Mouse (Mus musculus): ENCODE measurements around the gene Prss32. TPM values are rescaled to one million over a fixed set of nuclear protein-coding genes. Genes with fewer than 3 reads are reported as not detected.
A peak's percentile ranks its signal among the peaks of the same experiment; 100 is the strongest.

Prss32 gene
- polyA plus RNA-seq, 1 experiment from 2014 or later: not detected

DNA sequence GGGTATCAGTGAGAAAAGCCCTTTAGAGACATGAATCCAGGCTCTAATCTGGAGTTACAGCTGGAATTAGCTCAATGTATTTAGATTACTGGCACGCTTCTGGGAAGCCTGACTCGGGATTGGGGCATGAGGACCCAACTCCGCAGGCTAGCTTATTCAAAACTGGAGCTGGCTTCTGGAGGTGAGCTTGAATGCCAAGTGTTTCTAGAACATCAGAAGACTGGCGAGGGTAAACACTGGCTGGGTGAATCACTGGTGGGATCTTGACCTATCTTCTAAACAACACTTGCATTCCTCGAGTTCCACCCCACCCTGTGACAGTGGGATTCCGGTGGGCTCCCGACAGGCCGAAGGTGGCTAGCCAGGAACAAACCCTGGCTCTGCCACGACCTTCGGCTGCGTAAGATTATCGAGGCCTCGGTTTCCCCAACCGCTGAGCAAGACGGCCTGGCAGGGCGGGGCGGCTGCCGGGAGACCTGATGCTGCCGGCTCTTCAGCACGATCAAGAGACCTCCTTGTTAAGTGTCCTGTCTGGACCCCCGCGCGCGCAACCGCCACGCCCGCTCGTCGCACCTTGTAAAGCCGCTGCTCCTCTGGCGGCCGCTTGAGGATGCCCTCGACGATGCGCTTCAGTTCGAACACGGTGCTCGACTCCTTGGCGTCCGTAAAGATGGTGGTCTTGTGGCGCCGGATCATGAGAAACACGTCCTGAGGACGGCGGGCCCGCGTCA is 15.2 kb upstream of the Prss32 start:
- peak overlapping the region; percentile 82 for H3K9ac ChIP-seq (ENCODE audit: low read length)
- peak overlapping the region; percentile 81 for H3K4me3 ChIP-seq (ENCODE audit: low read depth, low read length)
- peak overlapping the region; percentile 84 for H3K4me2 ChIP-seq (ENCODE audit: low read depth, severe bottlenecking)
- peaks cover 12% of the 10 kb centered on the region for H3K36me3 ChIP-seq (ENCODE audit: control insufficient read depth, insufficient read depth, low read length)
- WGBS: under 1% methylated on average over 47 of the region's 47 CpGs
- ATAC-seq (ENCODE audit: insufficient number of reproducible peaks, low FRiP score, low TSS enrichment, low read depth): peak; percentile 71; the same call in 1 of the 2 replicates
- H3K9me3 ChIP-seq (ENCODE audit: control insufficient read depth, low read length): no peaks in the 10 kb centered on the region
- peak; percentile 79 for DNase-seq (ENCODE audit: low spot score)
- no peaks in the 10 kb centered on the region for H3K27me3 ChIP-seq (ENCODE audit: control insufficient read depth, insufficient read depth, low read length)
- H3K27ac ChIP-seq (replicated peaks; ENCODE audit: low read depth, low read length): peak overlapping the region; percentile 83
- H3K4me1 ChIP-seq (ENCODE audit: control insufficient read depth, insufficient read depth, low read length): peaks cover 5% of the 10 kb centered on the region; the same call in 1 of the 2 replicates

DNA sequence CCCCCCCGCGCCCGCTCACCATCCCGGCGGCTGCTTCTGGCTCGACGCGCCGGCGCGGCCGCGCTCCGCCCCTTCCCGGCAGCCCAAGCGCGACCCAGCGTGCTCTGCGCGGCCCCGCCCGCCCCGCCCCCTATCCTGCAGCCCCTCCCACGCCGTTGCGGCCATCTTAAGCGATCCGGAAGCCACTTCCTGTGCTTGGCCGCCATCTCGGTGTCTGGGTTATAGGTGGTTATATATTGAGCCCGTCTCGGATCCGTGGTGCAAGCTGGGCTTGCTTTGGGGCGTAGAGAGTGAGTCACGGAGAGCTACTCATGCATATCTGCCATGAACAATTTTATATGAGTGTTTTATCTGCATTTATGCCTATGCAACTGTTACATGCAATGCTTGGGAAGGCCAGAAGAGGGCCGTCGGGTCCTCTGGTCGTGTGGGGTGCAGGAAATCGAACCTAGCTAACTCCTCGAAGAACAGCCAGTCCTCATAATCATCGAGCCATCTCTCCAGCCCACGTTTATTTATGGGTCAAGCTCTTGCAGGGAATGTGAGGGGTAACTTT is 14.5 kb upstream of the Prss32 start, which contains the start of gene Elob:
TSS of gene Elob (minus strand) at position 73 of the 556 bp plus-strand sequence.
- peak within 1 kb of the TSS; percentile 83 for H3K27ac ChIP-seq (replicated peaks; ENCODE audit: low read depth, low read length)
- peaks cover 5% of the 10 kb centered on the region; the same call in 1 of the 2 replicates for H3K4me1 ChIP-seq (ENCODE audit: control insufficient read depth, insufficient read depth, low read length)
- peak within 1 kb of the TSS; percentile 82 for H3K9ac ChIP-seq (ENCODE audit: low read length)
- DNase-seq (ENCODE audit: low spot score): peak; percentile 88
- WGBS: 1% methylated on average over 31 of the region's 42 CpGs
- H3K4me3 ChIP-seq (ENCODE audit: low read depth, low read length): peak within 1 kb of the TSS; percentile 81
- ATAC-seq (ENCODE audit: insufficient number of reproducible peaks, low FRiP score, low TSS enrichment, low read depth): peak; percentile 92
- peak within 1 kb of the TSS; percentile 84 for H3K4me2 ChIP-seq (ENCODE audit: low read depth, severe bottlenecking)
- H3K36me3 ChIP-seq (ENCODE audit: control insufficient read depth, insufficient read depth, low read length): peaks cover 6% of the 10 kb centered on the region
- H3K27me3 ChIP-seq (ENCODE audit: control insufficient read depth, insufficient read depth, low read length): no peaks in the 10 kb centered on the region
- H3K9me3 ChIP-seq (ENCODE audit: control insufficient read depth, low read length): no peaks in the 10 kb centered on the region

GRCm38 (mm10) chr17:23831201-23831600 is 12.5 kb upstream of the Prss32 start:
- Histone ChIP-seq H3K36me3 (ENCODE audit: control insufficient read depth, insufficient read depth, low read length) (peaks cover 2% of the 10 kb centered on the region; the same call in 1 of the 2 replicates), H3K4me2 (ENCODE audit: low read depth, severe bottlenecking) (no peak overlapping the region), H3K4me1 (ENCODE audit: control insufficient read depth, insufficient read depth, low read length) (peaks cover 3% of the 10 kb centered on the region; the same call in 1 of the 2 replicates), H3K9ac (ENCODE audit: low read length) (no peak overlapping the region), H3K27ac (replicated peaks; ENCODE audit: low read depth, low read length) (no peak overlapping the region), H3K9me3 (ENCODE audit: control insufficient read depth, low read length) (no peaks in the 10 kb centered on the region), H3K4me3 (ENCODE audit: low read depth, low read length) (no peak overlapping the region), H3K27me3 (ENCODE audit: control insufficient read depth, insufficient read depth, low read length) (peaks cover 2% of the 10 kb centered on the region; the same call in 1 of the 2 replicates)
- ATAC-seq (ENCODE audit: insufficient number of reproducible peaks, low FRiP score, low TSS enrichment, low read depth) (no peak), DNase-seq (ENCODE audit: low spot score) (no peak)
- 90% methylated on average over 1 of the region's 1 CpGs for WGBS

- Histone ChIP-seq H3K27me3 (ENCODE audit: control insufficient read depth, insufficient read depth, low read length) (peaks cover 2% of the 10 kb centered on the region; the same call in 1 of the 2 replicates), H3K36me3 (ENCODE audit: control insufficient read depth, insufficient read depth, low read length) (no peaks in the 10 kb centered on the region), H3K4me2 (ENCODE audit: low read depth, severe bottlenecking) (no peak within 1 kb of the TSS), H3K4me1 (ENCODE audit: control insufficient read depth, insufficient read depth, low read length) (no peaks in the 10 kb centered on the region), H3K9ac (ENCODE audit: low read length) (no peak within 1 kb of the TSS), H3K4me3 (ENCODE audit: low read depth, low read length) (no peak within 1 kb of the TSS), H3K27ac (replicated peaks; ENCODE audit: low read depth, low read length) (no peak within 1 kb of the TSS), H3K9me3 (ENCODE audit: control insufficient read depth, low read length) (no peaks in the 10 kb centered on the region; the same call in 1 of the 2 replicates)
- no peak for DNase-seq (ENCODE audit: low spot score)
- ATAC-seq (ENCODE audit: insufficient number of reproducible peaks, low FRiP score, low TSS enrichment, low read depth): no peak
- WGBS: 77% methylated on average over 8 of the region's 8 CpGs
Measured at GRCm38 (mm10) chr17:23836006-23836575, 7.6 kb upstream of the Prss32 start, which contains the start of gene Prss33. Prss33 (minus strand) TSS chr17:23836056.

DNA sequence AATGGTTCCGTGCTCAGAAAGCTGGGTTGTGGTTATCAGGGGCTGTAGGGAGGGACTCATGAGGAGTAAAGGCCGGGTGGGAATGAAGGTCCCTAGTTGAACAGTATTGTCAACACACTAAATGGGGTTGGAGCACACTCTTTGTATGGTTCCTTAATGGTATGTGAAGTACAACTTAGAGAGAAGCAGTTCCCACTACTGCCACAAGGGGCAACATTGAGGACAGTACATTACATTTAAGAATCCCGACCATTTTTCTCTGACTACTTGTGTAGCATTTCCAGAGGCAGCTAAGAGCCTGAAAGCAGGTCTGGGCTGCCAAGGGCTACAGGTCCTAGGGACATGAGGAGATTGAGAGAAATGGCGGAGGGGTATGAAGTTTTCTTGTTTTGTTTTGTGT is 2.5 kb upstream of the Prss32 start:
- H3K4me1 ChIP-seq (ENCODE audit: control insufficient read depth, insufficient read depth, low read length): no peaks in the 10 kb centered on the region
- no peak overlapping the region for H3K4me2 ChIP-seq (ENCODE audit: low read depth, severe bottlenecking)
- H3K9ac ChIP-seq (ENCODE audit: low read length): no peak overlapping the region
- 34% methylated on average over 4 of the region's 4 CpGs for WGBS
- H3K27ac ChIP-seq (replicated peaks; ENCODE audit: low read depth, low read length): no peak overlapping the region
- DNase-seq (ENCODE audit: low spot score) (peak; percentile 77), ATAC-seq (ENCODE audit: insufficient number of reproducible peaks, low FRiP score, low TSS enrichment, low read depth) (no peak)
- H3K27me3 ChIP-seq (ENCODE audit: control insufficient read depth, insufficient read depth, low read length): no peaks in the 10 kb centered on the region
- H3K9me3 ChIP-seq (ENCODE audit: control insufficient read depth, low read length): no peaks in the 10 kb centered on the region; the same call in 1 of the 2 replicates
- H3K4me3 ChIP-seq (ENCODE audit: low read depth, low read length): no peak overlapping the region
- no peaks in the 10 kb centered on the region for H3K36me3 ChIP-seq (ENCODE audit: control insufficient read depth, insufficient read depth, low read length)

DNA sequence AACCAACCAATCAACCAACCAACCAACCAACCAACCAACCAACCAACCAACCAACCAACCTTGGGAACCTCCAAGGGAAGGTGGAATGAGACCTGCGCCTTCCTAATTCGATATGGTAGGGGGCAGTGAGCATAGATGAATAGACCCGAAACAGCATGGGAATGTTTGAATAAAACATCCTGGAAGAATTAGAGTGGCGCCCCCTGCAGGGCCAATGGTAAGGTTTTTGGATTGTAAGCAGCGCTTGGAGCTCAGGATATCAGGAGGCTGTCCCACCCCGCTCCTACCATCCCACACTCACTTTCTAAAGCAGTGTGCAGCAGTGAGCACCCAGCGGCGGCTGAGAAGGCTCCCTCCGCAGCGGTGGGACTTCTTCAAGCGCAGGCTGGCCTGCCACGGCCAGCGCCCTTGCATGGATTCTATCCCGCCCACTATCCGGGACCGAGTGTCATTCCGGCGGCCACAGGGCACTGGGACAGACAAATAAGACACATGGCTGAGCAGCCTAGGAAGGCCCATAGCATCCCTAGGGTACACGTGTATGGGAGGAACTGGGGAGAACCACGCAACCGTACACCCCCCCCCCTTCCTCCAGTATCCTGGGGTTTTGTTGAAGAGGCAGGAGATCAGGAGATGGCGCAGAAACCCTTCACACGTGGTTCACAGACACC is 379 bp upstream of the Prss32 start:
- peak; percentile 42 for DNase-seq (ENCODE audit: low spot score)
- no peak for ATAC-seq (ENCODE audit: insufficient number of reproducible peaks, low FRiP score, low TSS enrichment, low read depth)
- Histone ChIP-seq H3K36me3 (ENCODE audit: control insufficient read depth, insufficient read depth, low read length) (no peaks in the 10 kb centered on the region), H3K4me3 (ENCODE audit: low read depth, low read length) (peak overlapping the region; percentile 5; the same call in 1 of the 2 replicates), H3K9me3 (ENCODE audit: control insufficient read depth, low read length) (no peaks in the 10 kb centered on the region; the same call in 1 of the 2 replicates), H3K4me1 (ENCODE audit: control insufficient read depth, insufficient read depth, low read length) (no peaks in the 10 kb centered on the region), H3K9ac (ENCODE audit: low read length) (no peak overlapping the region), H3K27ac (replicated peaks; ENCODE audit: low read depth, low read length) (no peak overlapping the region), H3K4me2 (ENCODE audit: low read depth, severe bottlenecking) (peak overlapping the region; percentile 29; the same call in 1 of the 2 replicates), H3K27me3 (ENCODE audit: control insufficient read depth, insufficient read depth, low read length) (no peaks in the 10 kb centered on the region)
- WGBS: 45% methylated on average over 23 of the region's 23 CpGs

GRCm38 (mm10) chr17:23850028-23850427 is 6.4 kb downstream of the Prss32 start:
- Histone ChIP-seq H3K4me3 (ENCODE audit: low read depth, low read length) (no peak overlapping the region), H3K4me2 (ENCODE audit: low read depth, severe bottlenecking) (no peak overlapping the region), H3K27me3 (ENCODE audit: control insufficient read depth, insufficient read depth, low read length) (no peaks in the 10 kb centered on the region), H3K9ac (ENCODE audit: low read length) (no peak overlapping the region), H3K27ac (replicated peaks; ENCODE audit: low read depth, low read length) (no peak overlapping the region), H3K9me3 (ENCODE audit: control insufficient read depth, low read length) (no peaks in the 10 kb centered on the region), H3K4me1 (ENCODE audit: control insufficient read depth, insufficient read depth, low read length) (no peaks in the 10 kb centered on the region), H3K36me3 (ENCODE audit: control insufficient read depth, insufficient read depth, low read length) (no peaks in the 10 kb centered on the region)
- ATAC-seq (ENCODE audit: insufficient number of reproducible peaks, low FRiP score, low TSS enrichment, low read depth): no peak
- no peak for DNase-seq (ENCODE audit: low spot score)
- 59% methylated on average over 2 of the region's 2 CpGs for WGBS

Data from limb, embryonic 11.5 days (tissue).